ENCODE assay signal across 7 mouse cellular contexts in the genomic region with DNA sequence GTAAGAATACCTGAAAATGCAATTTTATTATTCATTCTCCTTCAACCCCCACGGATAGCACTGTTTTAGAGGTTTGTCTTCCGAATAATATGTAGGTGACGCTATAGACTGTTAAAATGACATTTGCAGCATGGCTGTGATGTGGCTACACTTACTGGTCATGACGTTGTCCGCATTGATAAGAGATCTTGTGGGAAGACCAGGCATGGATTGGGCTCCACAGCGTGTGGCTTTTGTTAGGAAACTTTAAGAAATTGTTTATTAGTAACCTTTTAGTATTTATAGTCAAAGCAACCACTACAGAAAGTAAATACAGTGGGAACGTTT. TPM values are rescaled to one million over a fixed set of nuclear protein-coding genes. Genes with fewer than 3 reads are reported as not detected.
DNase-seq lines count a peak whose midpoint lies in the region; ATAC-seq and TF ChIP-seq lines count a peak whose summit lies in the region.

No protein-coding gene starts in this region.

- peak overlapping the region; percentile 91 for H3K4me3 ChIP-seq in megakaryocyte, embryonic 14.5 days (replicated peaks)
- H3K4me3 ChIP-seq in heart, embryonic 12.5 days = peak overlapping the region; percentile 65
- H3K4me3 ChIP-seq in limb, embryonic 14.5 days (replicated peaks; ENCODE audit: low read length) = peak overlapping the region; percentile 81
- H3K4me3 ChIP-seq in stomach, postnatal 0 days (ENCODE audit: low read depth, low read length) = peak overlapping the region; percentile 67

- ATAC-seq in megakaryocyte, adult 5-6 weeks (ENCODE audit: poor library complexity, severe bottlenecking) = no peak
- no peak for ATAC-seq in heart, embryonic 12.5 days (ENCODE audit: insufficient number of reproducible peaks, low FRiP score)
- ATAC-seq in limb, embryonic 14.5 days (ENCODE audit: low FRiP score, low read depth) = no peak
- no peak for ATAC-seq in stomach, postnatal 0 days (ENCODE audit: low FRiP score, low TSS enrichment)

- peak; percentile 29 for TF ChIP-seq CTCF in stomach, postnatal 0 days (IDR thresholded peaks at IDR 0.05; ENCODE audit: low read depth)

- peak overlapping the region; percentile 97 for H3K27ac ChIP-seq in heart, embryonic 12.5 days (ENCODE audit: poor library complexity, severe bottlenecking)
- H3K27ac ChIP-seq in limb, embryonic 14.5 days (replicated peaks; ENCODE audit: low read depth, low read length) = peak overlapping the region; percentile 87
- peak overlapping the region; percentile 93 for H3K27ac ChIP-seq in stomach, postnatal 0 days (replicated peaks)

- 1% methylated on average over 7 of the region's 7 CpGs for WGBS in heart, embryonic 12.5 days
- 2% methylated on average over 7 of the region's 7 CpGs for WGBS in limb, embryonic 14.5 days
- WGBS in stomach, postnatal 0 days = 5% methylated on average over 7 of the region's 7 CpGs

- DNase-seq in limb, embryonic 14.5 days (ENCODE audit: low spot score) = peak; percentile 36
- DNase-seq in stomach, postnatal 0 days (ENCODE audit: low spot score) = no peak
- DNase-seq in spleen, postnatal 14 days (ENCODE audit: low spot score in 2 of 2) = no peak
- no peak for DNase-seq in gastrocnemius, postnatal 4 days (ENCODE audit: low spot score in 2 of 2)

- peaks cover 50% of the 10 kb centered on the region for H3K4me1 ChIP-seq in megakaryocyte, embryonic 14.5 days
- H3K4me1 ChIP-seq in heart, embryonic 12.5 days (replicated peaks) = peaks cover 47% of the 10 kb centered on the region
- H3K4me1 ChIP-seq in limb, embryonic 14.5 days (ENCODE audit: control insufficient read depth, insufficient read depth, low read length) = peaks cover 19% of the 10 kb centered on the region
- H3K4me1 ChIP-seq in stomach, postnatal 0 days (replicated peaks; ENCODE audit: control insufficient read depth, insufficient read depth) = 0 out of 2 replicates have a peak, but pooled peaks cover 3% of the 10 kb centered on the region

- TF ChIP-seq POLR2A in limb, embryonic 14.5 days (IDR thresholded peaks at IDR 0.05; ENCODE audit: borderline replicate concordance, extremely low read depth, insufficient read depth, insufficient read length) = no peak

- H3K4me2 ChIP-seq in heart, embryonic 12.5 days = peak overlapping the region; percentile 88
- H3K4me2 ChIP-seq in limb, embryonic 14.5 days (replicated peaks; ENCODE audit: low read depth, low read length, severe bottlenecking) = peak overlapping the region; percentile 92
- peak overlapping the region; percentile 97 for H3K4me2 ChIP-seq in stomach, postnatal 0 days (replicated peaks; ENCODE audit: low read depth)

- H3K36me3 ChIP-seq in megakaryocyte, embryonic 14.5 days (replicated peaks; ENCODE audit: low read length) = no peaks in the 10 kb centered on the region
- peaks cover 23% of the 10 kb centered on the region for H3K36me3 ChIP-seq in heart, embryonic 12.5 days
- H3K36me3 ChIP-seq in limb, embryonic 14.5 days (ENCODE audit: control insufficient read depth, insufficient read depth, low read length) = peaks cover 16% of the 10 kb centered on the region
- no peaks in the 10 kb centered on the region for H3K36me3 ChIP-seq in stomach, postnatal 0 days (ENCODE audit: control insufficient read depth, insufficient read depth, low read length)

- peak overlapping the region; percentile 91 for H3K9ac ChIP-seq in heart, embryonic 12.5 days
- peak overlapping the region; percentile 94 for H3K9ac ChIP-seq in limb, embryonic 14.5 days (ENCODE audit: low read depth, low read length, severe bottlenecking)
- peak overlapping the region; percentile 74 for H3K9ac ChIP-seq in stomach, postnatal 0 days (ENCODE audit: low read length)

- peaks cover 85% of the 10 kb centered on the region for H3K27me3 ChIP-seq in megakaryocyte, embryonic 14.5 days (replicated peaks)
- H3K27me3 ChIP-seq in heart, embryonic 12.5 days (replicated peaks) = no peaks in the 10 kb centered on the region
- no peaks in the 10 kb centered on the region for H3K27me3 ChIP-seq in limb, embryonic 14.5 days (ENCODE audit: control insufficient read depth, insufficient read depth, low read length)
- no peaks in the 10 kb centered on the region for H3K27me3 ChIP-seq in stomach, postnatal 0 days (ENCODE audit: control insufficient read depth, insufficient read depth, low read length)

- no peaks in the 10 kb centered on the region; the same call in 1 of the 2 replicates for H3K9me3 ChIP-seq in megakaryocyte, embryonic 14.5 days
- H3K9me3 ChIP-seq in heart, embryonic 12.5 days (replicated peaks) = no peaks in the 10 kb centered on the region
- H3K9me3 ChIP-seq in limb, embryonic 14.5 days (ENCODE audit: control insufficient read depth, low read length) = no peaks in the 10 kb centered on the region
- no peaks in the 10 kb centered on the region for H3K9me3 ChIP-seq in stomach, postnatal 0 days (ENCODE audit: control insufficient read depth, low read length)

- TF ChIP-seq EP300 in stomach, postnatal 0 days (optimal IDR thresholded peaks at IDR 0.05) = no peak

RNA-seq across cellular contexts. Expression of a gene that starts 2.7 kb away (rescaled TPM):
- 0.02 TPM in 1 of 2 replicates, not detected in the other for polyA plus RNA-seq in megakaryocyte, embryonic 14.5 days (2012; ENCODE audit: insufficient read depth, low replicate concordance)
- total RNA-seq in megakaryocyte, adult 5-6 weeks (2015) = 0.23 TPM in 1 of 2 replicates, not detected in the other
- 0.08 TPM in 1 of 2 replicates, not detected in the other for total RNA-seq in megakaryocyte, adult 5-6 weeks (2017)
- 16.5 and 17.9 TPM in 2 replicates for polyA plus RNA-seq in heart, embryonic 12.5 days (2016; fragmentation: Nextera tagmentation; extraction: Ambion mirVana)
- polyA plus RNA-seq in limb, embryonic 14.5 days (2012; rRNA removed) = 23.9 and 25.8 TPM in 2 replicates
- polyA plus RNA-seq in limb, embryonic 14.5 days (2014; fragmentation: Nextera tagmentation; extraction: Ambion mirVana) = 9.6 and 10.9 TPM in 2 replicates
- polyA plus RNA-seq in stomach, postnatal 0 days (2015; fragmentation: Nextera tagmentation; extraction: Ambion mirVana) = 3.4 and 4.1 TPM in 2 replicates
- 10 to 100 TPM; 54.5 to 61.9 TPM for total RNA-seq in gastrocnemius, postnatal 4 days (2021)

RNA-seq across cellular contexts. Expression of a gene that starts 53.5 kb away (rescaled TPM):
- 8.3 and 14.0 TPM in 2 replicates for polyA plus RNA-seq in megakaryocyte, embryonic 14.5 days (2012; ENCODE audit: insufficient read depth, low replicate concordance)
- total RNA-seq in megakaryocyte, adult 5-6 weeks (2015) = 27.7 and 30.3 TPM in 2 replicates
- total RNA-seq in megakaryocyte, adult 5-6 weeks (2017) = 25.7 and 29.7 TPM in 2 replicates
- 26.3 and 26.8 TPM in 2 replicates for polyA plus RNA-seq in heart, embryonic 12.5 days (2016; fragmentation: Nextera tagmentation; extraction: Ambion mirVana)
- 17.2 and 19.5 TPM in 2 replicates for polyA plus RNA-seq in limb, embryonic 14.5 days (2012; rRNA removed)
- polyA plus RNA-seq in limb, embryonic 14.5 days (2014; fragmentation: Nextera tagmentation; extraction: Ambion mirVana) = 25.2 and 26.7 TPM in 2 replicates
- polyA plus RNA-seq in stomach, postnatal 0 days (2015; fragmentation: Nextera tagmentation; extraction: Ambion mirVana) = 28.6 and 28.7 TPM in 2 replicates
- total RNA-seq in gastrocnemius, postnatal 4 days (2021) = 10 to 100 TPM; 31.2 to 33.3 TPM
